Mouse (Mus musculus): ENCODE results near the gene Psmd4. TPM values are rescaled to one million over a fixed set of nuclear protein-coding genes. Genes with fewer than 3 reads are reported as not detected.
"Not testable (repeated sequence)": the region's sequence is repeated elsewhere in the genome, so short reads cannot be mapped to it uniquely, and the experiment has no call there.

Psmd4 gene
- polyA plus RNA-seq, 1 experiment from 2014 or later: 202 TPM

DNA sequence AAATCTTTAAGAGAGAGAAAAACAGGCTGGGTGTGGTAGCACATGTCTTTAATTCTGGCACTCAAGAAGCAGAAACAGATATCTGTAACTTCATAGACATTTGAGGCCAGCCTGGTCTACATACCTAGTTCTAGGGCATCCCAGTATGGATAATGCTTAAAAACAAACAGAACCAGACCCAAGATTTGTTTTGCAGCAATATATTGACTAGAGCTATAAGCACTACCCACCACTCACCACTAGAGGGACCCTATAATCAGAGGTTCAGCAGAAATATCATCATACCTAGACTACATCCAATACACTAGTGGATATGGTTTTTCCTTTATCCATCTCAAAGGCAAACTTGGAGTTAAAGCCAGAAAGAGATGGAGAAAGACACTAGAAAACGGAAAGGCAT, 10.5 kb upstream of the Psmd4 start:
- H3K9me3 ChIP-seq (replicated peaks): no peaks in the 10 kb centered on the region
- no peak overlapping the region for H3K9ac ChIP-seq
- no peaks in the 10 kb centered on the region for H3K27me3 ChIP-seq
- no peak for ATAC-seq (ENCODE audit: low read depth)
- H3K27ac ChIP-seq: no peak overlapping the region
- peak; percentile 47 for DNase-seq
- WGBS (ENCODE audit: insufficient replicate concordance): 36% methylated on average over 1 of the region's 1 CpGs
- peaks cover 1% of the 10 kb centered on the region for H3K36me3 ChIP-seq
- H3K4me2 ChIP-seq: no peak overlapping the region
- H3K4me1 ChIP-seq (replicated peaks): peaks cover 62% of the 10 kb centered on the region
- H3K4me3 ChIP-seq (replicated peaks): no peak overlapping the region

- H3K27ac ChIP-seq: 0 out of 2 replicates have a peak overlapping the region, but pooled peaks have one; percentile 81
- no peaks in the 10 kb centered on the region for H3K36me3 ChIP-seq
- no peak overlapping the region for H3K4me3 ChIP-seq (replicated peaks)
- no peaks in the 10 kb centered on the region for H3K27me3 ChIP-seq
- H3K4me1 ChIP-seq (replicated peaks): peaks cover 62% of the 10 kb centered on the region
- H3K9ac ChIP-seq: no peak overlapping the region
- H3K9me3 ChIP-seq (replicated peaks): no peaks in the 10 kb centered on the region
- H3K4me2 ChIP-seq: no peak overlapping the region
- WGBS (ENCODE audit: insufficient replicate concordance): 75% methylated on average over 3 of the region's 3 CpGs
- DNase-seq (no peak), ATAC-seq (ENCODE audit: low read depth) (no peak)
Observed at GRCm38 (mm10) chr3:95047914-95048313, 5.5 kb upstream of the Psmd4 start.

DNA sequence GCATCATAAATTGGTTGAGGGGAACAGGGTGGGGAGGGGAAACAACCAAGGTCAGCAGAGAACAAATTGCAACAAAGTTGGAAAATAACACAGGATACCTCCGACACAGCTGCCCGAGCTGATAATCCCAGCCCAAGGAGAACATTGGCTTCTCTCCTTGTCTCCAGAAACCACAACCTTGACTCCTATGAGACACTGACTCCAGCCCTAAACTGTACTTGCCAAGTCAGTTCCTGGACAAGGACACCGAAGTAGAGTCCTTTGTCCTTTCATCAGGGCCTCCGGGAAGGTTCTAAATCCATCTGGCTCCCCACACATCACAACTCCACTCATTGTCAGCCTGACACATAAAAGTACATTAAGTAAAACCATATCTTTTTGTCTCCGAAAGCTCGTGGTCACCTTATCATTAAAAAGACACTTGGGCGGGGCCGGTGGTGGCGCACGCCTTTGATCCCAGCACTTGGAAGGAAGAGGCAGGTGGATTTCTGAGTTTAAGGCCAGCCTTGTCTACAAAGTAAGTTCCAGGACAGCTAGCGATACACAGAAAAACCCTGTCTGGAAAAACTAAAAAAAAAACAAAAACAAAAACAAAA, 4.1 kb upstream of the Psmd4 start:
- Histone ChIP-seq H3K4me1 (replicated peaks) (peaks cover 58% of the 10 kb centered on the region), H3K9ac (peak overlapping the region; percentile 34), H3K36me3 (no peaks in the 10 kb centered on the region), H3K27me3 (no peaks in the 10 kb centered on the region), H3K9me3 (replicated peaks) (no peaks in the 10 kb centered on the region), H3K4me2 (peak overlapping the region; percentile 54), H3K27ac (peak overlapping the region; percentile 81), H3K4me3 (replicated peaks) (peak overlapping the region; percentile 24)
- ATAC-seq (ENCODE audit: low read depth): peak; percentile 23
- no peak for DNase-seq
- 14% methylated on average over 11 of the region's 11 CpGs for WGBS (ENCODE audit: insufficient replicate concordance)

- 49% methylated on average over 6 of the region's 6 CpGs for WGBS (ENCODE audit: insufficient replicate concordance)
- 0 out of 2 replicates have a peak overlapping the region, but pooled peaks have one; percentile 33 for H3K9ac ChIP-seq
- H3K36me3 ChIP-seq: peaks cover 18% of the 10 kb centered on the region
- no peaks in the 10 kb centered on the region for H3K27me3 ChIP-seq
- no peak overlapping the region for H3K4me2 ChIP-seq
- DNase-seq: no peak
- peak overlapping the region; percentile 76 for H3K27ac ChIP-seq
- peaks cover 71% of the 10 kb centered on the region for H3K4me1 ChIP-seq (replicated peaks)
- H3K4me3 ChIP-seq (replicated peaks): no peak overlapping the region
- H3K9me3 ChIP-seq (replicated peaks): no peaks in the 10 kb centered on the region
- no peak for ATAC-seq (ENCODE audit: low read depth)
Observed at GRCm38 (mm10) chr3:95043251-95043650, 837 bp upstream of the Psmd4 start.

- Histone ChIP-seq H3K27me3 (no peaks in the 10 kb centered on the region), H3K9ac (peak overlapping the region; percentile 91), H3K9me3 (replicated peaks) (no peaks in the 10 kb centered on the region), H3K4me2 (peak overlapping the region; percentile 65), H3K4me1 (replicated peaks) (peaks cover 67% of the 10 kb centered on the region), H3K27ac (peak overlapping the region; percentile 76), H3K36me3 (peaks cover 22% of the 10 kb centered on the region), H3K4me3 (replicated peaks) (peak overlapping the region; percentile 89)
- DNase-seq (no peak), ATAC-seq (ENCODE audit: low read depth) (peak; percentile 30)
- WGBS (ENCODE audit: insufficient replicate concordance): 8% methylated on average over 7 of the region's 7 CpGs
Observed at GRCm38 (mm10) chr3:95042838-95043229, 420 bp upstream of the Psmd4 start.

DNA sequence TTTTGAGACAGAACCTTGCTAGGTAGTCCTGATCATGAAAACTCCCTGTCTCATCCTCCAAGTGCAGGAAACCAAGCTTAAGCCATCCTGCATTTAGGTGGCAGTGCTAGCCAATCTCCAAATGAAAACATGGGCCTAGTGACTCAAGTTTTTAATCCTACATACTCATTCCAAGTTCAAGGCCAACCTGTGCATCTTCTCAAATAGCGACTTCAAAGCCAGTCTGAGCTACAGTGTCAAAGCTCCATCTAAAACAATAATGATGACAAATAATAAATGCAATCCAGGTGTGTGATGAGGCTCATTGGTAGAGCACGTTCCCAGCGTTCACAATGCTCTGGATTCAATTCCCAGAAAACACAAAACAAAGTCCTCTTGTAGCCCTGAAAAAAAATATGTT, 789 bp downstream of the Psmd4 start:
- peaks cover 55% of the 10 kb centered on the region for H3K4me1 ChIP-seq (replicated peaks)
- no peaks in the 10 kb centered on the region for H3K27me3 ChIP-seq
- H3K9ac ChIP-seq: peak overlapping the region; percentile 91
- H3K36me3 ChIP-seq: peaks cover 32% of the 10 kb centered on the region
- no peaks in the 10 kb centered on the region for H3K9me3 ChIP-seq (replicated peaks)
- H3K27ac ChIP-seq: peak overlapping the region; percentile 84
- peak overlapping the region; percentile 89 for H3K4me3 ChIP-seq (replicated peaks)
- DNase-seq (no peak), ATAC-seq (ENCODE audit: low read depth) (no peak)
- 6% methylated on average over 3 of the region's 3 CpGs for WGBS (ENCODE audit: insufficient replicate concordance)
- peak overlapping the region; percentile 84 for H3K4me2 ChIP-seq

DNA sequence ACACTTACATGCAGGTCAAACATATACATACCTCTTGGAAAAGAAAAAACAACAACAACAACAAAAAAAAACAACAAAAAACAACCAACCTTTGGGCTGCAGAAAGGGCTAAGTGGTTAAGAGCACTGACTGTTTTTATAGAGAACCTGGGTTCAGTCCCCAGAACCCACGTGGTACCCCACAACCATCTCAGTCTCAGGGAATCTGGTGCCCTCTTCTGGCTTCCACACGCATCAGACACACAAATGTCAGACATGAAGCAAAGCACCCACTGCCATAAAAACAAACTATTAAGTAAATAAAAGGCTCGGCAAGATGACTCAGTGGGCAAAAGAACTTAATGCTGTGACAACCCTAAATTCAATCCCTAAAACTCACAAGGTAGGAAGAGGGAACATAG, 12.5 kb downstream of the Psmd4 start:
- DNase-seq: no peak

GRCm38 (mm10) chr3:95029291-95029827, 13.1 kb downstream of the Psmd4 start:
- not testable (repeated sequence) for ATAC-seq (ENCODE audit: low read depth); H3K4me3 ChIP-seq (replicated peaks); H3K4me2 ChIP-seq; H3K27me3 ChIP-seq; DNase-seq; H3K27ac ChIP-seq; H3K9me3 ChIP-seq (replicated peaks); H3K9ac ChIP-seq
- peaks cover 54% of the 10 kb centered on the region for H3K36me3 ChIP-seq
- WGBS (ENCODE audit: insufficient replicate concordance): 60% methylated on average over 3 of the region's 3 CpGs
- H3K4me1 ChIP-seq (replicated peaks): peaks cover 44% of the 10 kb centered on the region

More for the DNA sequence above, 12.5 kb downstream of the Psmd4 start:
- H3K4me1 ChIP-seq (replicated peaks): peaks cover 38% of the 10 kb centered on the region
- no peak overlapping the region for H3K9ac ChIP-seq
- H3K27ac ChIP-seq: no peak overlapping the region
- H3K36me3 ChIP-seq: peaks cover 60% of the 10 kb centered on the region
- no peaks in the 10 kb centered on the region for H3K27me3 ChIP-seq
- ATAC-seq (ENCODE audit: low read depth): no peak
- H3K4me3 ChIP-seq (replicated peaks): no peak overlapping the region
- H3K9me3 ChIP-seq (replicated peaks): no peaks in the 10 kb centered on the region
- H3K4me2 ChIP-seq: no peak overlapping the region
- 57% methylated on average over 3 of the region's 3 CpGs for WGBS (ENCODE audit: insufficient replicate concordance)

GRCm38 (mm10) chr3:95028603-95029002, 13.8 kb downstream of the Psmd4 start:
- Histone ChIP-seq H3K9me3 (replicated peaks) (no peaks in the 10 kb centered on the region), H3K4me3 (replicated peaks) (no peak overlapping the region), H3K9ac (no peak overlapping the region), H3K27me3 (no peaks in the 10 kb centered on the region), H3K4me1 (replicated peaks) (peaks cover 48% of the 10 kb centered on the region), H3K4me2 (no peak overlapping the region), H3K36me3 (peaks cover 46% of the 10 kb centered on the region), H3K27ac (0 out of 2 replicates have a peak overlapping the region, but pooled peaks have one; percentile 41)
- ATAC-seq (ENCODE audit: low read depth): no peak
- DNase-seq: no peak
- 75% methylated on average over 3 of the region's 3 CpGs for WGBS (ENCODE audit: insufficient replicate concordance)

GRCm38 (mm10) chr3:95027701-95028100, 14.7 kb downstream of the Psmd4 start:
- Histone ChIP-seq H3K9ac (peak overlapping the region; percentile 45; the same call in 1 of the 2 replicates), H3K4me3 (replicated peaks) (no peak overlapping the region), H3K27ac (peak overlapping the region; percentile 41; the same call in 1 of the 2 replicates), H3K27me3 (no peaks in the 10 kb centered on the region), H3K4me2 (no peak overlapping the region), H3K4me1 (replicated peaks) (peaks cover 48% of the 10 kb centered on the region), H3K36me3 (peaks cover 37% of the 10 kb centered on the region), H3K9me3 (replicated peaks) (no peaks in the 10 kb centered on the region)
- WGBS (ENCODE audit: insufficient replicate concordance): 26% methylated on average over 5 of the region's 5 CpGs
- ATAC-seq (ENCODE audit: low read depth) (0 out of 2 replicates have a peak, but pooled peaks have one; percentile 37), DNase-seq (no peak)

GRCm38 (mm10) chr3:95027057-95027645, 15.3 kb downstream of the Psmd4 start:
- 56% methylated on average over 5 of the region's 5 CpGs for WGBS (ENCODE audit: insufficient replicate concordance)
- H3K4me1 ChIP-seq (replicated peaks): peaks cover 48% of the 10 kb centered on the region
- DNase-seq: no peak
- H3K36me3 ChIP-seq: peaks cover 32% of the 10 kb centered on the region
- no peak for ATAC-seq (ENCODE audit: low read depth)
- H3K4me2 ChIP-seq: no peak overlapping the region
- no peak overlapping the region for H3K9ac ChIP-seq
- H3K9me3 ChIP-seq (replicated peaks): no peaks in the 10 kb centered on the region
- no peak overlapping the region for H3K4me3 ChIP-seq (replicated peaks)
- H3K27ac ChIP-seq: no peak overlapping the region
- no peaks in the 10 kb centered on the region for H3K27me3 ChIP-seq

All from liver, embryonic 13.5 days (tissue).